Mouse (Mus musculus) erythroblast, embryonic 14.5 days (primary cell): ENCODE data around the gene Tenm4.

Source experiments
- GATA1 ChIP-seq: IDR thresholded peaks from 2 replicates; pipeline ENCODE4 v1.6.1; 2012; ENCODE audit warnings: low read length, inconsistent platforms, mixed read lengths
- TAL1 ChIP-seq: IDR thresholded peaks from 3 replicates; pipeline ENCODE4 v1.6.1; 2012; ENCODE audit warnings: low read length, inconsistent platforms, mixed read lengths

- TF ChIP-seq TAL1 (no peak), GATA1 (no peak)
Measured at GRCm38 (mm10) chr7:96655096-96655716, 484.2 kb downstream of the Tenm4 start.
